Mouse (Mus musculus) small intestine, adult 2 months (tissue): ENCODE measurements around the gene Ffar1. TPM values are rescaled to one million over a fixed set of nuclear protein-coding genes. Genes with fewer than 3 reads are reported as not detected.

ENCODE experiments used
- H3K27ac ChIP-seq: fragments of 200-500 bp; 2 replicates; pipeline ENCODE4 v1.5.1; 2012; ENCODE audit warnings: low read depth, low read length, control low read depth, inconsistent platforms; ENCODE audit not compliant: insufficient read depth
- H3K27me3 ChIP-seq: fragments of 200-500 bp; 2 replicates; pipeline ENCODE4 v1.6.1; 2012; ENCODE audit warnings: mild to moderate bottlenecking, moderate library complexity, low read length, inconsistent platforms; ENCODE audit not compliant: control insufficient read depth, insufficient read depth
- H3K36me3 ChIP-seq: fragments of 200-500 bp; 2 replicates; pipeline ENCODE4 v1.6.1; 2012; ENCODE audit warnings: mild to moderate bottlenecking, low read length, control low read depth, inconsistent platforms; ENCODE audit not compliant: control insufficient read depth, insufficient read depth
- H3K4me1 ChIP-seq: fragments of 200-500 bp; 2 replicates; pipeline ENCODE4 v1.6.1; 2012; ENCODE audit warnings: low read length, inconsistent platforms, mixed read lengths; ENCODE audit not compliant: control insufficient read depth, insufficient read depth, insufficient read length
- H3K4me3 ChIP-seq: fragments of 200-500 bp; 2 replicates; pipeline ENCODE4 v1.5.1; 2012; ENCODE audit warnings: low read depth, mild to moderate bottlenecking, control low read depth, inconsistent platforms, low read length, moderate library complexity
- CTCF ChIP-seq: fragments of 200-500 bp; IDR thresholded peaks from 2 replicates; pipeline ENCODE4 v1.5.1; 2012; ENCODE audit warnings: low read depth, mild to moderate bottlenecking, control low read depth, inconsistent platforms, low read length, moderate library complexity, mixed read lengths; ENCODE audit not compliant: insufficient replicate concordance, insufficient read length; ENCODE audit errors: extremely low read depth
- POLR2A ChIP-seq: fragments of 200-500 bp; IDR thresholded peaks from 2 replicates; pipeline ENCODE4 v1.6.1; 2012; ENCODE audit warnings: low read depth, mild to moderate bottlenecking, control low read depth, inconsistent platforms, low read length, moderate library complexity
- WGBS: fragments of 180-500 bp; shearing (Covaris S2); methylation state at CpG from one replicate; pipeline ENCODE4 v1.1.7; 2018; 5-methylcytosine and 5-hydroxymethylcytosine counted together
- polyA plus RNA-seq: library from polyadenylated mRNA; depleted of rRNA; stranded (reverse); fragments of >200 nt; gene quantifications from 2 replicates; pipeline ENCODE4 v1.2.3, GENCODE M21; 2012

The Ffar1 gene
- polyA plus RNA-seq, 1 experiment: 2.2 TPM

- no peak overlapping the region for H3K4me3 ChIP-seq
- no peaks in the 10 kb centered on the region for H3K27me3 ChIP-seq
- H3K27ac ChIP-seq: no peak overlapping the region
- no peaks in the 10 kb centered on the region for H3K36me3 ChIP-seq
- H3K4me1 ChIP-seq: peaks cover 5% of the 10 kb centered on the region
- 72% methylated on average over 3 of the region's 3 CpGs for WGBS
- TF ChIP-seq CTCF: no peak
- no peak for TF ChIP-seq POLR2A
These were observed 37.1 kb downstream of the Ffar1 start for GRCm38 (mm10) chr7:30824306-30824705.

GRCm38 (mm10) chr7:30823675-30824074 is 37.7 kb downstream of the Ffar1 start, which contains the start of gene Ffar2:
Ffar2 (minus strand) TSS chr7:30823775.
- WGBS: 66% methylated on average over 18 of the region's 18 CpGs
- Histone ChIP-seq H3K4me3 (no peak within 1 kb of the TSS), H3K36me3 (no peaks in the 10 kb centered on the region), H3K4me1 (peaks cover 5% of the 10 kb centered on the region), H3K27ac (no peak within 1 kb of the TSS), H3K27me3 (no peaks in the 10 kb centered on the region)
- no peak for TF ChIP-seq POLR2A
- TF ChIP-seq CTCF: no peak

GRCm38 (mm10) chr7:30821532-30821931 is 39.8 kb downstream of the Ffar1 start:
- Histone ChIP-seq H3K4me1 (peaks cover 5% of the 10 kb centered on the region), H3K36me3 (no peaks in the 10 kb centered on the region), H3K27me3 (no peaks in the 10 kb centered on the region), H3K4me3 (no peak overlapping the region), H3K27ac (no peak overlapping the region)
- WGBS: 77% methylated on average over 5 of the region's 5 CpGs
- no peak for TF ChIP-seq POLR2A
- TF ChIP-seq CTCF: no peak

GRCm38 (mm10) chr7:30820854-30821445 is 40.4 kb downstream of the Ffar1 start:
- no peaks in the 10 kb centered on the region for H3K36me3 ChIP-seq
- H3K27me3 ChIP-seq: no peaks in the 10 kb centered on the region
- peaks cover 5% of the 10 kb centered on the region for H3K4me1 ChIP-seq
- 68% methylated on average over 7 of the region's 7 CpGs for WGBS
- H3K4me3 ChIP-seq: peak overlapping the region; percentile 38
- TF ChIP-seq POLR2A (no peak), CTCF (no peak)
- peak overlapping the region; percentile 17; the same call in 1 of the 2 replicates for H3K27ac ChIP-seq

- H3K4me1 ChIP-seq: peaks cover 5% of the 10 kb centered on the region
- peak overlapping the region; percentile 28 for H3K4me3 ChIP-seq
- no peak for TF ChIP-seq POLR2A
- no peak for TF ChIP-seq CTCF
- H3K27ac ChIP-seq: peak overlapping the region; percentile 17; the same call in 1 of the 2 replicates
- 17% methylated on average over 6 of the region's 6 CpGs for WGBS
- H3K36me3 ChIP-seq: no peaks in the 10 kb centered on the region
- no peaks in the 10 kb centered on the region for H3K27me3 ChIP-seq
These were observed 41.2 kb downstream of the Ffar1 start for GRCm38 (mm10) chr7:30820131-30820530.

- H3K36me3 ChIP-seq: no peaks in the 10 kb centered on the region
- H3K4me3 ChIP-seq: peak overlapping the region; percentile 26; the same call in 1 of the 2 replicates
- H3K27ac ChIP-seq: peak overlapping the region; percentile 67
- WGBS: 19% methylated on average over 6 of the region's 6 CpGs
- peaks cover 12% of the 10 kb centered on the region; the same call in 1 of the 2 replicates for H3K4me1 ChIP-seq
- TF ChIP-seq POLR2A: no peak
- no peak for TF ChIP-seq CTCF
- no peaks in the 10 kb centered on the region for H3K27me3 ChIP-seq
These were observed 49.0 kb downstream of the Ffar1 start for GRCm38 (mm10) chr7:30812291-30812807.

GRCm38 (mm10) chr7:30811757-30812290 is 49.5 kb downstream of the Ffar1 start:
- WGBS: 6% methylated on average over 9 of the region's 9 CpGs
- Histone ChIP-seq H3K27ac (peak overlapping the region; percentile 67), H3K4me1 (peaks cover 12% of the 10 kb centered on the region; the same call in 1 of the 2 replicates), H3K4me3 (peak overlapping the region; percentile 26; the same call in 1 of the 2 replicates), H3K27me3 (no peaks in the 10 kb centered on the region), H3K36me3 (no peaks in the 10 kb centered on the region)
- TF ChIP-seq CTCF (no peak), POLR2A (no peak)
